Mouse (Mus musculus) lung, embryonic 15.5 days (tissue): ENCODE results near the gene Epb42. TPM values are rescaled to one million over a fixed set of nuclear protein-coding genes. Genes with fewer than 3 reads are reported as not detected.
A peak's percentile ranks its signal among the peaks of the same experiment; 100 is the strongest.
"Not testable (repeated sequence)": the region's sequence is repeated elsewhere in the genome, so short reads cannot be mapped to it uniquely, and the experiment has no call there.

Experiments
- ATAC-seq: fragments of 200-750 bp; cut with Nextera tagmentation; 2 replicates; pipeline ENCODE4 v1.8.0; 2017; ENCODE audit warnings: moderate number of reproducible peaks, borderline replicate concordance; ENCODE audit not compliant: low FRiP score, low TSS enrichment; ENCODE audit errors: extremely low read depth
- H3K27ac ChIP-seq: fragments of 300-500 bp; sonication (generic); 2 replicates; pipeline ENCODE4 v1.5.1; 2015; ENCODE audit warnings: moderate library complexity, mild to moderate bottlenecking, inconsistent platforms
- H3K27me3 ChIP-seq: fragments of 300-500 bp; sonication (generic); 2 replicates; pipeline ENCODE4 v1.6.1; 2015; ENCODE audit warnings: inconsistent platforms
- H3K36me3 ChIP-seq: fragments of 300-500 bp; sonication (generic); 2 replicates; pipeline ENCODE4 v1.6.1; 2015; ENCODE audit warnings: inconsistent platforms
- H3K4me1 ChIP-seq: fragments of 300-500 bp; sonication (generic); 2 replicates; pipeline ENCODE4 v1.6.1; 2015; ENCODE audit warnings: inconsistent platforms
- H3K4me2 ChIP-seq: fragments of 300-500 bp; sonication (generic); 2 replicates; pipeline ENCODE4 v1.6.1; 2015; ENCODE audit warnings: inconsistent platforms, mild to moderate bottlenecking, moderate library complexity
- H3K4me3 ChIP-seq: fragments of 300-500 bp; sonication (generic); 2 replicates; pipeline ENCODE4 v1.5.1; 2015; ENCODE audit warnings: mild to moderate bottlenecking, inconsistent platforms
- H3K9ac ChIP-seq: fragments of 300-500 bp; sonication (generic); 2 replicates; pipeline ENCODE4 v1.6.1; 2015; ENCODE audit warnings: inconsistent platforms
- H3K9me3 ChIP-seq: fragments of 300-500 bp; sonication (generic); 2 replicates; pipeline ENCODE4 v1.6.1; 2016; ENCODE audit warnings: inconsistent platforms
- WGBS: fragments of 180-500 bp; shearing (Covaris S2); methylation state at CpG from one replicate; pipeline ENCODE4 v1.1.7; 2015; 5-methylcytosine and 5-hydroxymethylcytosine counted together
- polyA plus RNA-seq: library from polyadenylated mRNA; unstranded; fragments of >200 nt; fragmentation: Nextera tagmentation; extraction: Ambion mirVana; gene quantifications from 2 replicates; pipeline ENCODE4 v1.2.1, GENCODE M21; 2015

Gene Epb42
- polyA plus RNA-seq, 1 experiment from 2014 or later: 1.1 TPM

DNA sequence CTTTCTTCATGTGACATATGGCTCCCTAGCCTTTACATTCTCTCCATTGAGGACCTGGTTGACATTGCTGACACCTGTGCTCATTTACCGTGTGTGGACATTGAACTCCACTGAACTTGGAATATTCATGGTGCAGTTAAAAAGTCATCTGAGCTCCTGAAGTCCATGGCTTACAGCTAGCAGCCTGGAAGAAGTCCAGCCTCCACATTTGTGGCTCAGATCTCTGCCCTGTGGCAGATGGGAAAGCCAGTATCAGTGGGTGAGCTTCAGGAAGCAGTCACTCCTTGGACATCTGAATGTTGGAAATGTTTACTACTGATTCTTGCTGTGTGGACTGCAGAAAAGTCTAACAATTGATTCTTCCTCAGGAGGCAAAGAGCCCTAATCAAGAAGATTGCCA is 29.9 kb downstream of the Epb42 start:
- H3K9me3 ChIP-seq: no peaks in the 10 kb centered on the region
- H3K9ac ChIP-seq: no peak overlapping the region
- H3K4me1 ChIP-seq: peaks cover 10% of the 10 kb centered on the region; the same call in 1 of the 2 replicates
- no peak overlapping the region for H3K27ac ChIP-seq
- no peak overlapping the region for H3K4me3 ChIP-seq
- H3K4me2 ChIP-seq: no peak overlapping the region
- H3K36me3 ChIP-seq: no peaks in the 10 kb centered on the region
- WGBS: 76% methylated on average over 1 of the region's 1 CpGs
- H3K27me3 ChIP-seq: no peaks in the 10 kb centered on the region
- no peak for ATAC-seq

DNA sequence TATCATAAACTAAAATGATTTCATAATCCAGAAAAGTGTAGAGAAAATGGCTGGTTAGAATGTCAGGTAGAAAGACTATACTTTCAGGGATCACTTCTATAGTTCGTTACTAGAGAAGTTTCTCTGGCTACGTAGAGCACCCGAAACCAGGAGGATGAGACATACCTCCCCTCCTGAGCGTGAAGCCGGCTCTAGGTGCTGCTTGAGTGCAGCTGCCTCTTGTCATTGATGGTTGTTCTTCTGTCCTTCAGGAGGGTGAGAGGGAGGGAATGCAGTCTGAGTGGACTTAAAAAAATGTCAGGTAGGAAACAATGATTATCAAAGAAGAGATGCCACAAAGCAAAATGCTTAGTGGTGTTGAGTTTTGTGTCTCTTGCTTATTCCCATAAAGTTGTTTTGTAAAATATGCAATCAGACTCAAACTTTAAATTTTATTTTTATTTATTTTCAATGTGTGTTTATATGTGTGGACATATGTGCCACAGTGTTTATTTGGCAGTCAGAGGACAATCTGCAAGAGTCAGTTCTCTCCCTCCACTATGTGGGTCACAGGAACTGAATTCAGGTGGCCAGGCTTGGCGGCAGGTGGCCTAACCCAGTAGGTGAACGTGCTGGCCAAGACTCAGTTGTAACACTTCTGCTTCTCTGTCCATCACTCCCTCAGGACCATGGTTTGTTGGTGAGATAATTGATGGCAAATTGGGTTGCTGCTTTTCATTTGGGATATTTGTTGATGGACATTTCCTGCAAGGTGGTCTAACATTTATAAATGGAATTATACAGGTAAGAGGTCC is 32.7 kb downstream of the Epb42 start:
- Histone ChIP-seq H3K9ac (no peak overlapping the region), H3K4me1 (peaks cover 7% of the 10 kb centered on the region; the same call in 1 of the 2 replicates), H3K27ac (no peak overlapping the region), H3K36me3 (no peaks in the 10 kb centered on the region), H3K9me3 (no peaks in the 10 kb centered on the region), H3K4me2 (no peak overlapping the region), H3K27me3 (no peaks in the 10 kb centered on the region), H3K4me3 (no peak overlapping the region)
- no peak for ATAC-seq
- 81% methylated on average over 7 of the region's 7 CpGs for WGBS

DNA sequence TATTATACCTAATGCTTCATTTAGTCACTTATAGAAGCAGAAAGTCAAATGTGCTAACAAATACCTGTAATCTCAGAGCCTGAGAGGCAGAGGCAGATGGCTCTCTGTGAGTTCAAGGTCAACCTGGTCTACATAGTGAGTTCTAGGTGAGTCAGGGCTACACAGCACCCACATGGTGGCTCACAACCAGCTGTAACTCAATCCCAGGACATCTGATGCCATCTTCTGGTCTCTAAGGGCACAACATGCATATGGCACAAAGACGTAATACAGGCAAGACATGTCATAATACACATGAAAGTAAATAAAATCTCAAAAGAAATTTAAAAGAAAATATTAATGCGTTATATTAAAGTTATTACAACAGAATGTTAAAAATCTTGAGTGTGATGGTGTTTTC is 33.3 kb downstream of the Epb42 start:
- 0 out of 2 replicates have a peak, but pooled peaks cover 3% of the 10 kb centered on the region for H3K4me1 ChIP-seq
- no peak for ATAC-seq
- no peak overlapping the region for H3K9ac ChIP-seq
- H3K36me3 ChIP-seq: no peaks in the 10 kb centered on the region
- no peak overlapping the region for H3K4me2 ChIP-seq
- 69% methylated on average over 2 of the region's 2 CpGs for WGBS
- H3K4me3 ChIP-seq: no peak overlapping the region
- H3K27ac ChIP-seq: no peak overlapping the region
- H3K27me3 ChIP-seq: no peaks in the 10 kb centered on the region
- H3K9me3 ChIP-seq: no peaks in the 10 kb centered on the region

DNA sequence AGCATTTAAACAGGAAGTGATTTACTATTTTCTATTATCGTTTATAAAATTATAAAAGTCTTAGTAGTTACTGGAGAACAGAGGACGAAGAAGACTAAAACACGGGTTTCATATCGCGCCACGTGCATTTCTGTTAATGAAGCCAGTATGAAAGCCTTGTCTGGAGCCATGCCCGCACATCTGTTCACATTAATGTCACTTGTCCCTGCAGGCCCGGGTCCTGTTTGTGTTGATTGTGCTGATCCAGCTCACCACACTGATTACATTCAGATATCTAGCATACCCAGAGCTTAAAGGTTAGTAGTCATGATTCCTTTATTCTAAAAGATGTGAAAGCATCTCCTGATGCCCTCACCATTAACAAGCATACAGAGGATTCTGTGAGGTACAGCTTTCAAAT is 38.0 kb downstream of the Epb42 start:
- Histone ChIP-seq H3K36me3 (no peaks in the 10 kb centered on the region), H3K27ac (no peak overlapping the region), H3K27me3 (no peaks in the 10 kb centered on the region), H3K4me1 (no peaks in the 10 kb centered on the region), H3K4me2 (no peak overlapping the region), H3K9me3 (no peaks in the 10 kb centered on the region), H3K4me3 (no peak overlapping the region), H3K9ac (no peak overlapping the region)
- no peak for ATAC-seq
- 75% methylated on average over 8 of the region's 8 CpGs for WGBS

DNA sequence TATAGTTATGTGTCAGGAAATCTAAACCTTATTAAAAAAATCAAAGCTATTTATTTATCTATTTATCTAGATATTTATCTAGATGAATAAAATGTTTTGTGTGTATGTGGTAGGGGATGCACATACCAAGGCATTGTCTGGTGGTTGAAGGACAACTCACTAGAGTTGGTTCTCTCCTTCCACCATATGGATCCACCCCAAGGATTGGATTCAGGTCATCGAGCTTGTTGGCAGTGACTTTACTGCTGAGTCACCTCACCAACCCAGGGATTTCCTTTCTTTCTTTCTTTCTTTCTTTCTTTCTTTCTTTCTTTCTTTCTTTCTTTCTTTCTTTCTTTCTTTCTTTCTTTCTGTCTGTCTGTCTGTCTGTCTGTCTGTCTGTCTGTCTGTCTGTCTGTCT is 40.3 kb downstream of the Epb42 start:
- H3K36me3 ChIP-seq, H3K4me2 ChIP-seq, H3K4me1 ChIP-seq, H3K9me3 ChIP-seq, H3K9ac ChIP-seq, H3K27me3 ChIP-seq, H3K4me3 ChIP-seq, ATAC-seq, H3K27ac ChIP-seq: not testable (repeated sequence)
- 77% methylated on average over 1 of the region's 1 CpGs for WGBS

DNA sequence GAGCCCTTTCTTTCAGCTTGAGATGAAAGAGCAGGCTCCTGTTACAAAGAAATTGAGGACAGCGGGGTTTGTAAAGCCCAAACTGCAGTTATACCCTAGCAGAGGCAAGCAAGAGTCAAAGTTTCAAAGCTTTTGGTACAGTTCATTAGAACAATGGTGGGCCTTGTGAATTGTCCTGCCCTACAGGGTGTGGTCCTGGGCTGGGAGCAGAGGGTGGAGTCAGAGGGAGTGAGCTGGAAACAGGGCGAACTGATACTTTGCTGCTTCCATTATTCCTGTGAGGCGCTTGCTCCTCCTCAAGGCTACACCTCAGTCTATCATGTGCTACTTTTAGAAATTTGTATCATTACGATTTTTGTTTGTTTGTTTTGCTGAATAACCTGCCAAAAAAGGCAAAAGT is 45.7 kb downstream of the Epb42 start:
- Histone ChIP-seq H3K9ac (no peak overlapping the region), H3K9me3 (no peaks in the 10 kb centered on the region), H3K36me3 (no peaks in the 10 kb centered on the region), H3K4me1 (no peaks in the 10 kb centered on the region), H3K4me3 (no peak overlapping the region), H3K4me2 (no peak overlapping the region), H3K27ac (no peak overlapping the region), H3K27me3 (no peaks in the 10 kb centered on the region)
- WGBS: 62% methylated on average over 4 of the region's 4 CpGs
- no peak for ATAC-seq

DNA sequence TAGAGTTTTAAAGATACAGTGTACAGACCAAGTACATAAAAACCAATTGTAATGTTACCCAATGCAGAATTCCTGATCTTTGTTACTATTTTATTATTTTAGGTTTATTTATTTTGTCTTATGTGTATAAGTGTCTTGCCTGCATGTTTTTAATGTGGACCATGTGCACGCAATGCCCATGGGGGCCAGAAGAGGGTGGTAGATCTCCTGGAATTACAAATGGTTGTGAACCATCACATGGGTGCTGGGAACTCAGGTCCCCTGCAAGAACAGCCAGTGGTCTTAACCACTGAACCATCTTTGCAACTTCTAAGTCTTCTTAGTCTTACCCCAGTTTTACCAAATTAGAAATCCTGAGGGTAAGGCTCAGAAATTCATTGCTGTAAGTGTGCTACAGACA is 51.6 kb downstream of the Epb42 start:
- no peak for ATAC-seq
- Histone ChIP-seq H3K36me3 (no peaks in the 10 kb centered on the region), H3K4me1 (no peaks in the 10 kb centered on the region), H3K27ac (no peak overlapping the region), H3K9me3 (no peaks in the 10 kb centered on the region), H3K4me2 (no peak overlapping the region), H3K27me3 (no peaks in the 10 kb centered on the region), H3K9ac (no peak overlapping the region), H3K4me3 (no peak overlapping the region)
- WGBS: 98% methylated on average over 1 of the region's 1 CpGs

DNA sequence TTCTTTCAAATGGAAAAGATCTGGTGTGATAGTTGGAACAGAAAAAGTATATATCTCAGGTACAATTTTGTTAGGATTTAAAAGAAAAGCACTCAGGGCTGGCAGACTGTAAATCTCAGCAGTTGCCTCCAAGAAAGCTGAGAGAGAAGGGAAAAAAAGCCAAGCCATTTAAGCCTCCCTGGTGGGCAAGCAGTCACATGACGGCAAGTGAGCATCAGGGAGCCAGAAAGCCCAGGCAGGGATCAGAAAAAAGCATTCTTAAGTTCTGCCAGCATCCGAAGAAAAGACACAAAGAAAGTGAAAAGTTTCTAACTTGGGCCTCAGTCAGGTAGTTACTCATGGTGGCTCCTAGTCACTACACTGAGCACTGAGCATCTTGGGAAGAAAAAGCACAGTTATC is 53.3 kb downstream of the Epb42 start:
- no peak for ATAC-seq
- H3K4me1 ChIP-seq: no peaks in the 10 kb centered on the region
- no peak overlapping the region for H3K4me2 ChIP-seq
- no peaks in the 10 kb centered on the region for H3K36me3 ChIP-seq
- no peaks in the 10 kb centered on the region for H3K9me3 ChIP-seq
- WGBS: 31% methylated on average over 2 of the region's 2 CpGs
- no peaks in the 10 kb centered on the region for H3K27me3 ChIP-seq
- no peak overlapping the region for H3K4me3 ChIP-seq
- no peak overlapping the region for H3K27ac ChIP-seq
- H3K9ac ChIP-seq: no peak overlapping the region

DNA sequence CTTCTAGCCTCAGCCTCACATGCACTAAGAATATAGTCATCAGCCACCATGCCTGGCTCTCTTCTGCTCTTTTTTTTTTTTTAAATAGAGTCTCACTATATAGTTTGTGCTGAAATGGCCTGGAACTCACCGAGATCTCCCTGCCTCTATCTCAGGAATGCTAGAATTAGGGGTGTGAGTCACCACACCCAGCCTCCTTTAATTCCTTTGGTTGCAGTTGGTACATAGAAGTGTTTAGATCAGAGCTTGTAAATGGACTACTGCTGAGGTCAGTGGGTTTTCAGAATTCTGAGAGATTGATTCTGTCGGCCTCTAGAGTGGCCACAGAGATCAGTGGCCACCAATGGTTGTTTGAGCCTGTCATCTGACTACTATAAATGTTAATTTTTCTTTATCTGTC is 56.0 kb downstream of the Epb42 start:
- Histone ChIP-seq H3K4me1 (no peaks in the 10 kb centered on the region), H3K4me3 (no peak overlapping the region), H3K9ac (no peak overlapping the region), H3K9me3 (no peaks in the 10 kb centered on the region), H3K36me3 (no peaks in the 10 kb centered on the region), H3K27ac (no peak overlapping the region), H3K4me2 (no peak overlapping the region), H3K27me3 (no peaks in the 10 kb centered on the region)
- no peak for ATAC-seq
- 49% methylated on average over 2 of the region's 2 CpGs for WGBS

DNA sequence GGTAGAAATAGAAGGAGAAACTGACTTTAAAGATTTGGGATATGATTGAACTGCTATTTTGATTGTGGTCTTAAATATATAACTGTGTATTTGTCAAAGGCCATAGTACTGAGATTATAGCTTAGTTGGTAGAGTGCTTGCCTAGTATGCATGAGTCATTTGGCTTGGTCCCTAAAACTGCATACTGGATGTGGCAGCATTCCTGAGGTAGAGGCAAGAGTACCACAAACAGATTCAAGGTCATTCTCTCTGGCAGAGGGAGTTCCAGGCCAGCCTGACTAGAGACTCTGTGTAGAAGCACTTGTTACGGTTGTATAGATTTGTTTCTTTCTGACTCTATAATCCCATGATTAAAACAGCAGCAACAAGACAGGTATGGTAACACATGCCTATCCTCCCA is 57.1 kb downstream of the Epb42 start:
- H3K27ac ChIP-seq: no peak overlapping the region
- no peaks in the 10 kb centered on the region for H3K36me3 ChIP-seq
- no peaks in the 10 kb centered on the region for H3K9me3 ChIP-seq
- H3K4me3 ChIP-seq: no peak overlapping the region
- no peak overlapping the region for H3K9ac ChIP-seq
- no peaks in the 10 kb centered on the region for H3K27me3 ChIP-seq
- no peak for ATAC-seq
- no peaks in the 10 kb centered on the region for H3K4me1 ChIP-seq
- 91% methylated on average over 1 of the region's 1 CpGs for WGBS
- no peak overlapping the region for H3K4me2 ChIP-seq

DNA sequence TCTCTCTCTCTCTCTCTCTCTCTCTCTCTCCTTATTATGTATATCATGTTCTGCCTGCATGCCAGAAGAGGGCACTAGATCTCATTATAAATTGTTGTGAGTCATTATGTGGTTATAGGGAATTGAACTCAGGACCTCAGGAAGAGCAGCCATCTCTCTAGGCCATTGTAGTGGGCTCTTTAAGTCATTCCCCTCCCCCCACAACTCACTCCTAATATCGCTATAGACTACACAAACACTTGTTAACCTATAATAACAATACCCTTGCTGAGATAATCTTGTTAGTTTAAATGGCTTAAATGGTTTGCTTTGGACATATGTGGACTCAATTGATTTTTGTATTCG is 58.2 kb downstream of the Epb42 start:
- no peak overlapping the region for H3K27ac ChIP-seq
- no peaks in the 10 kb centered on the region for H3K9me3 ChIP-seq
- H3K9ac ChIP-seq: no peak overlapping the region
- ATAC-seq: no peak
- WGBS: 39% methylated on average over 2 of the region's 2 CpGs
- no peaks in the 10 kb centered on the region for H3K4me1 ChIP-seq
- H3K4me2 ChIP-seq: no peak overlapping the region
- H3K27me3 ChIP-seq: no peaks in the 10 kb centered on the region
- H3K36me3 ChIP-seq: no peaks in the 10 kb centered on the region
- H3K4me3 ChIP-seq: no peak overlapping the region

DNA sequence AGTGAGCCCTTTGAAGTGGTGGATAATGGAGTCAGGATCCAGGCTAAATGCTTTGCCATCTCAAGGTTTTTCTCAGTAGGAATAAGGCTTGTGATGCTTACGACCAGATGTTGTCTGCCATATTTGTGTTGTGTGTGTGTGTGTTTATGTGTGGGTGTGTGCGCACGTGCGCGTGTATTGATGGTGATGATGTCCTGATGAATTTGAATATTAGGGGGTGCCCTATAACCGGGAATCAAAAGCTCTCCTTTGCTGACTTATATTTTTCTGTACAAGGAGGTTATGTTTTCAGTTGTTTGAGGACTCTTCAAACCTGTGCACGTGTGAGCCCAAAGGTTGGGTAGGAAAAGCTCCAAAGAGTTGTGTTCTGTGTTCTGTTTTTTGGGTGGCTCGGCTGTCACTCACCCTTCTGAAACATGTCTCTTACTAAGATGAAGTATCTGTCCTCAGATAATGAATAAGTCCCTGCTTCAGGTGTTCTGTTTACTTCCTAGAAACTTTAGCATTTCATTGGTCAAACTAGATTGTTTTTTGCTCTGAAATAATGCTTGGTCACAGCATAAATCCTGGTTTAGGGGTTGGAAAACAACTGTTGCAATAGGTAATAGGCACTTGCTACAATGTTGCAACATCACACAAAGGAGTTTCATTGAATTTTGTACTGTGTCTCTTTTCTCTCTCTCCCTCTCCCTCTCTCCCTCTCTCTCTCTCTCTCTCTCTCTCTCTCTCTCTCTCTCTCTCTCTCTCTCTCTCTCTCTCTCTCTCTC is 58.8 kb downstream of the Epb42 start:
- WGBS: 75% methylated on average over 8 of the region's 8 CpGs

More for the DNA sequence above, 58.8 kb downstream of the Epb42 start:
- H3K4me1 ChIP-seq: no peaks in the 10 kb centered on the region
- H3K4me3 ChIP-seq: peak overlapping the region; percentile 77
- ATAC-seq: no peak
- peak overlapping the region; percentile 96 for H3K4me2 ChIP-seq
- peak overlapping the region; percentile 79; the same call in 1 of the 2 replicates for H3K9ac ChIP-seq
- no peaks in the 10 kb centered on the region for H3K9me3 ChIP-seq
- no peak overlapping the region for H3K27ac ChIP-seq
- 0 out of 2 replicates have a peak, but pooled peaks cover 2% of the 10 kb centered on the region for H3K27me3 ChIP-seq
- no peaks in the 10 kb centered on the region for H3K36me3 ChIP-seq
